Mouse (Mus musculus) megakaryocyte, adult 5-6 weeks (primary cell): Measurements from ENCODE around the gene Mgat4c. TPM values are rescaled to one million over a fixed set of nuclear protein-coding genes. Genes with fewer than 3 reads are reported as not detected.

Experiments used
- ATAC-seq: 2 replicates; pipeline ENCODE4 v1.8.0; 2016; ENCODE audit warnings: mild to moderate bottlenecking, inconsistent platforms; ENCODE audit not compliant: poor library complexity, severe bottlenecking
- total RNA-seq, 2 experiments: library from RNA; stranded (forward) in 1 of 2; stranded (reverse) in 1 of 2; fragments of 153-499, 151-499 nt in 1 of 2; fragments of 221-1000, 200-1000 nt in 1 of 2; gene quantifications; 2 replicates each; pipeline versions ENCODE4 v1.2.3 to v1.2.4; 2015 to 2017

Gene Mgat4c
- not detected in 2 replicates for total RNA-seq (2015)
- not detected in 2 replicates for total RNA-seq (2017)

DNA sequence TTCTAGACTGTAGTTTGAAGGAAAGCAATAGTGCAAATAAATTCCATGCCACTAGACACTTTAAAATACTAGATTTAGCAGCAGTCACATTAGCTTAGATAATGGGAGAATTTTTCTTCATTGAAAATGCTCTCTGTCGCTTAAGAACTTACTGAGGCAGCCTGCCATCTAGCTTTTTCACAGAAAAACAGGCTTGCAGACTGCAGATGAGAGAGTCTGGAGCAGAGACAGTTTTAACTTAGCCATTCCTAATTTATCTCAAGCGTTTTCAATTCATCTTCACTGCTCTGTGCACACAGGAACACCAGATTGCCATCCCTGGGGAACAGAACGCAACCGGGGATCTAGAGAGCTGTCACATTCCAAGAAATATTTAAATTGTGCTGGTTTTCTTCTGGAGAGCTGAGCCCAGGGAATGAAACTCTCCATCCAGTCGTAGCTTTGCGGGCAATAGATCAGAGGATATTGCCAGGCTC is at the start of gene Mgat4c:
Gene Mgat4c, plus strand, starts transcription at position 51 of the 476 bp plus-strand sequence.
- no peak for ATAC-seq

DNA sequence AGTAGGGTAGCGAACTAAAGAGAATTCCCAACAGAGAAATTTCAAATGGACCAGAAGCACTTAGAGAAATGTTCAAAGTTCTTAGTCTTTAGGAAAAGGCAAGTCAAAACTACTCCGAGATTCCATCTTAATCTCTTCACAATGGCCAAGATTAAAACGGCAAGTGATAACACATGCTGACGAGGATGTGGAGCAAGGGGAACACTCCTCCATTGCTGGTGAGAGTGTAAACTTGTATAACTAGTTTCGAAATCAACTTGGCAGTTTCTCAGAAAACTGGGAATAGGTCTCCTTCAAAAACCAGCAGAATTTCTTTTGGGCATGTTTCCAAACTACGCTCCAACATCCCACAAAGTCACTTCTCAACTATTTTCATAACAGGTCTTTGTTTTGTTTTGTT is 46.0 kb upstream of the Mgat4c start:
- no peak for ATAC-seq

DNA sequence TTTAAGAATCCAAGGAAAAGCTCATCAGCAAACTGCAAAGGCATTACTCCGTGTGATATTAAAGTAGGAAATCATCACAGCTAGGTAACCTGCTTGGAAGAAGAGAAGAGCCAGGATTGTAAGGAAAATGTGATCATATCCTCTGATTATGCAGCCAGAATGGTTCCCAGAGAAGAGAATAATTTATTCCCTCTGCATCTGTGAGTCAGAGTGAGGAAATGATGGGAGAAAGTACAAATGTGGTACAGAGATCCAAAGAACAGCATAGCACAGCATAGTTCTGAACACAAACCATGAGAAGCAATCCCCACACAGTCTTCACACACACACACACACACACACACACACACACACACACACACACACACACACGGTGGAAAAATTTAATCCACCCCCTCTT is 40.2 kb upstream of the Mgat4c start:
- no peak for ATAC-seq

DNA sequence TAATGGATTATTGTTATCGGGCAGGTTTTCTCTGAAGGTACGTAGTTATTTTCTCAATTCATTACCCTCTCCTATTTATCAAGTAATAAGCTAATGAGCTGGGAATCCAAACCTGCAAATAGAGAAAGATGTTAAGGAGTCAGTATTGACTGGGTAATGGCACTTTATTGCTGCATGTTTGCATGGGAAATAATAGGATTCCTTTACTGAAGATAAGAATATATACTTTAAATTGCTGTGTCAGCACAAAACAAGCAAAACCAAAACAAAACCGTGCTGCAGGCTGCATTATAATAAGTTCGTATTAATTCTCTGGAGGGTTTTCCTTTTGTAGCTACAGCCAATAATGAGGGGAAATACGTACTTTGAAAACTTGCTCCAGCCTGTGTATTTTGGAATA is 627 bp downstream of the Mgat4c start:
- ATAC-seq: no peak

DNA sequence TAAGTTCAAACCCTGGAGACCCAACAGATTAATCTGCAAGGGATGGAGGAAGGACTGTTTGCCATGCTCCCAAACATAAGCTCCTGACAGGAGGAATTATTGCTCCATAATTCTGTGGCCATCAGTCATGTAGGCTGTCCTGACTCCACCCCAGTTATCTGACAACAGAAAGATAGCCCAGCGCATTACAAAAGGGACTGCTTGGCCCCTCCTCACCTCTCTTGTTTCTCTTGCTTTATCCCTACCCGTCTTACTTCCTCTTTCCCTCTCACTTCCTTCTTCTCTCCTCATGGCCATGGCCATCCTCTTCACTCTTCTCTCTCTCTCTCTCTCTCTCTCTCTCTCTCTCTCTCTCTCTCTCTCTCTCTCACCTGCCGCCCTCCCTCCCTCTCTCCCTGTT is 80.5 kb downstream of the Mgat4c start:
- ATAC-seq: peak; percentile 88

DNA sequence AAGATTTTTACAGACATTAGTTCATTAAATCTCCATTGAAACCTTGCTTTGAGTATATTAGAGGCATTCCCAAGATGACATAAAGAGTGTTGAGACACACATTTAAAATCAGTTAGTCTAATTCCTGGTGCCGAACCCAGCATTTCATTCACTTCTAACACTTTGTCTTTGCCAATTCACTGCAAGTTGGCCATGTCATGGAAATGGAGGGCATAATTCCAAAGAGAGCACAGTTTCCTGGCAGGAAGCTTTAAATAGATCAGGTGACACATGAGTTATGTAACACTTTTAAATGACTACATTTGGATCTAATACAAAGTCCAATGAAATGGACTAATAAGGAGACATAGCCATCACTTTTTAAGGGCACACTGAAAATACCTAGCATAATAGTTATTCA is 89.4 kb downstream of the Mgat4c start:
- no peak for ATAC-seq

DNA sequence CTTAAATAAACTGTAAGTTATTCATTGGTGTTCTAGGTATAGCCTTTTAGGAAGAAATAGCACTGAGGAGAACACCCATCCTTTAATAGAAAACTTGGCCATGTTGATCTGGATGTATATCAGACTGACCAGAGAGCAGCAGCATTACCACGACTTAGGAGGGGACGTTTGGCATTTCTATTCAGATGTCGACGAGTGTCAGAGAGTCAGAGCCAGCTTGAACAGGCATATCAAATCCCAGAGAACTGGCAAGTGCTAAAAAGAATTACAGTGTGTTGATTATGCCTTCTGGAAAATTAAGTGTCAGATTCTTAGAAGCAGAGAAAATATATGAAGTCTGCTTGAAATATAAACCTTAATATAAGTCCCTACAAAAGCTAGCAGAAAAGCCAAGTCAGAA is 89.9 kb downstream of the Mgat4c start:
- ATAC-seq: no peak

DNA sequence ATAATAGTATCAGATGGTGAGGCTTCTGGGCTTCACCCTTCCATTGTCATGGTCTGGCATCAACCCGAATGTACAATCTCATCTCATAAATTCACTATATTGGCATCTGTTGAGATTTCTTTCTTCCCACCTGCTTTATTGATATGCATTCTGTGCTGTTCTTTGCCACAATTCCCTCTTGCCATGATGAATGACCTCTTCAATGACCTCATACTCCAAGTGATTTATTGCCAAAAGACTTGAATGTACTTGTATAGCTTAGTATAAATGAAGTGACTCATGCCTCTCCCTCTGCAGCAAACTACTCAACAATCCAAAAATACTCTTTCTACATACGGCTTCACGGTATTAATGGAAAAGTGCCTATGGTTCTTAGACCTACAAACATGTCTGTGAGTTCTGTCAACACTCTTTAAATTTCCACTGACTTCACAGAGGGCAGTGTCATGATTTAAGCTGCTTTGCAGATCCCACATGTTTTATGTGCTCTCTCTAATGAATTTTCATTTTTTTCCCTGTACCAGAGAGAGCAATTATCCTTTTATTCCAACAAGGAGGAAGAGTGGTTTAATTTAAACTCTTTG is 102.0 kb downstream of the Mgat4c start:
- no peak for ATAC-seq

DNA sequence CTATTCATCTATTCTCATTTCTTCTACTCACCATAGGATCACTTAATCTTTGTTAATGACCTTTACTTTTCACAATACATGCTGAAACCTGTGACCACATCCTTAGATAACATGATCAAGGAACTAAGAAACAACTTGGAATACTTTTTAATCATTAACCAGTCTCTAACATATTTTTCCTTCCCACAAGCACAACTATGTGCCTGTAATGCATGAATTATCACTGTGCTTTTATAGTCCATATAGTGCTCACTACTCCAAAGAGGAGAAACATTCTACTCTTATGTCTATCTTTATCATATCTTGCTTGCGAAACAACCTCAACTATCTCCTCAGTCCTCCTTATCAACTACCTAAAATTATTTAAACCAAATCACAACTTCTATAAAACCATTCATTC is 114.2 kb downstream of the Mgat4c start:
- ATAC-seq: no peak

DNA sequence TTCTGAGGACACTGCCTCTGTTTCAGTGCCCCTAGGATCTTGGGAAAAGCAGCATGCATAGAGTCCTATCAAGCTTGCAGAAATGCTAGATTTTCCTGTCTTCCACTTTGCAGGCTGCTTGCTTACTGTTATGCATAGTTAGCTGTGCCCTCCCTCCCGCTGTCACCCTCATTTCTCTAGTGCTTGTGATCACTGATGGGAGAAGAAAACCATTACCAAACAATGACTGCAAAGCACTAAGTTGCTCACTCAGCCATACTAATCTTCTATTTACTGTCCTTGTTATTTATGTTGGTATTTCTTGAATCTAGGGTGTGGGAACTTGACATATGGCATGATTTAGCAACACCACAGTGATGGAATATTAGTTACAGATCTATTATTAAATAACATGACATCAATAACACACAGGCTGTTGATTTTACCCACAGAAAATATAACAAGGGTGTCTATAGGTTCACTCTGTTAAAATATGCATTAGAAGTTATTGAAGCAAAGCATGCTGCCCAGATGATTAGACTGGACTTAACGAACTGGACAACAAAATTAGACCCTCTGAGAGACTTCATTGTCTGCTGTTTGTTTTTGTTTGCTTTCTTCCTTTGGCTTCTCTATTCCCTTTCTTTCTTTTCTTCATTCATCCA is 117.7 kb downstream of the Mgat4c start:
- ATAC-seq: no peak

DNA sequence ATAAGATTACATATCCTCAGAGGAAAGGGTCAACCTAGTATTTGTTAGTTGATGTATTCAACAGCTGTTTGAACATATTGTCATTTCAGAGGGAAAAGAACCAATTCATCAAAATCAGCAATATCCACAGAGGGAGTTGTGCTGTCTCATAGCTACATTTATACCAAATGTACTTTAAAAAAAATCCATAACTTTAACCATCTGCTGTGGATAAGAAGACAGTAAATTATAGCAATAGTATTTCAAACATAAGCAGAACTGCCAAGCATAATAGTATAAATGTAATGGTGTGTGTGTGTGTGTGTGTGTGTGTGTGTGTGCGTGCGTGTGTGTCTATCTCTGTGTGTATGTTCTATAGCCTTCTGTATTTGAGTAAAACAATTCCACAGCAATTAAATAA is 127.5 kb downstream of the Mgat4c start:
- no peak for ATAC-seq

DNA sequence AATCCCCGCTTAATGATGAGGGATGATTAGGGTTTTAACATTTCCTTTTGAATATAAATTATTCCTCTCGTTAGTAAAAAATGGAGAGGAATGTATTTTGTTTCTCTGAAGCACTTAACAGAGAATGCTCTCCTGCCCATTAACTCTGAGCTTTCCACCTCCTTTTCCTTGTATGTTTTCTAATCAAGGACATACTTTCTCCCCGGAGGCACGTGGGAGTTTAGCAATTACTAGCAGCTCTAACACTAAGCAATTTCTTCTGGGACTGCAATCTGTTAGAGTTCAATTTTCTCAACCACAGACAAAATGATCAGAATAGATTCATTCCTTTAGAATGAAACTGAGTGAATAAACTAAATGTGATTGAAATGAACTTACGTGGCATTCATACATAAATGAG is 135.6 kb downstream of the Mgat4c start:
- no peak for ATAC-seq

DNA sequence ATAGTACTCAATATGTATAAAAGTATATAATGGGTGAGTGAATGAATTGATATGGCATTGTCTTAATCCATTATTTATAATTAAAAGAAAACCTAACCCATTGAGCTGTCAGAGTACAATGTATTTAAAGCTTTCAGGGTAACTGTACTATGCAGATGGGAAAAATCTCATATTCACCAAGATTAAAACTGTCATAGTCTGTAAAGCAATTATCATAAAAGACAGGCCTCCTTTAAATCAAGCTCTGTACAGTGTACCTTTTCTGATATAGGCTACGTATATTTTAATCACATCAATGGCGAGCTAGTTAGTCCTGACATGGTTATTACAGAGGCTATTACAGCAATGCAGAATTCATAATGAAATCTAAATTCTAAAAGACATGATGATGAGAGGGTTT is 146.7 kb downstream of the Mgat4c start:
- no peak for ATAC-seq

DNA sequence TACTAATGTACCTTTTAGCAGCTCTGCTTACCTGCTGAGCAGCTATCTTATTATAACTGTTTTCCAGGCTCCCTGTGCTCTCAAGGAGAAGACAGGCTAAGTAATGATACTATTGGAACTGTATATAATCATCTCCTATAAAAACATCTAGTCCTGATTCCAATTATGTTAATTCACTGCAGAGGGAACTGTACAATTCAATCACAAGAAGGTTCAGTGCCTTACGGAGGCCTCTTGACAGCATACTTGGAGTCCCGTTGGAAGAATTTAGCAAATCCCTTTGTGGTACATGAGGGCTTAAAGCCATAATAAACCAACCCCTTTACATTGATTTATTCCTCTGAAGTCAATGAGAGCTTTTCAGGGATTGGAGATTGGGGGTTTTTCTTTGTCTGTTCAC is 174.8 kb downstream of the Mgat4c start:
- ATAC-seq: no peak

DNA sequence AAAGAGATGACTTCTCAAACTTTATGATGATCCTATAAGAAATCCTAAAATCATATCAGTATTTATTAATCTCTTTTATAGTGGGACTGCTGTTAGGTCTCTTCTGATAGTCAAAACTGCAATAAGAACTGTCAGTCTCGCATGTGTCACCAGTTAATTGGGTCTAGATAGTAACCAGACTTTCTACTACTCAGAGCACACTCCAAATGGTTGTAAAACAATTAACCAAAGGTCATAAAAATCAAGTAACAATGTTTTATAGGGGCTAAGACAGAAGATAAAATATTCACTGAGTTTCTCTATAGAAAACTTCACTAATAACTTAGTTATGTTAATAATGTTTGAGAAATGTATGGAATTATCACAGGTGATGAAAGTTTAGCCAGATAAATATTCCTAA is 208.6 kb downstream of the Mgat4c start:
- ATAC-seq: no peak

DNA sequence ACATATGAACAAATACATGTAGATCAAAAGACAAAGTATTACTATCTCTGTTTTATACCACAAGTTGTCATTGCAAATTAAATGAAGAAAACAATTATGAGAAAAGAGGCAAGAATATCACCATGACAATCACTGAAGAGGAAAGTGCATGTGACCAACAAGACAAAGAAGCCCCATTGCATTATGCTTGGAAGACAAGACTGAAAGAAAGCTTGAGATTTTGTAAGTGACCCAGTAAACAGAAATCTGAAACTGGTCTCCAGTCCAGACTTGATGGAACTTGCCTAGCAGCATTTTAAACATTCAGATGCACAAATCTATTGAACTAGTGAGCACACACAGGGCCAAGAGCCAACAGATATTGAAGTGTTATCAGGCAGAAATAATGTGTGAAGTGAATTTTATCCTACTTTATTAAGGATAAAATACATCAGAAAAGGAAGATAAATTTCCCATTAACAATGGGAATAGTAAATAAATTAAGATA is 236.1 kb downstream of the Mgat4c start:
- ATAC-seq: no peak

DNA sequence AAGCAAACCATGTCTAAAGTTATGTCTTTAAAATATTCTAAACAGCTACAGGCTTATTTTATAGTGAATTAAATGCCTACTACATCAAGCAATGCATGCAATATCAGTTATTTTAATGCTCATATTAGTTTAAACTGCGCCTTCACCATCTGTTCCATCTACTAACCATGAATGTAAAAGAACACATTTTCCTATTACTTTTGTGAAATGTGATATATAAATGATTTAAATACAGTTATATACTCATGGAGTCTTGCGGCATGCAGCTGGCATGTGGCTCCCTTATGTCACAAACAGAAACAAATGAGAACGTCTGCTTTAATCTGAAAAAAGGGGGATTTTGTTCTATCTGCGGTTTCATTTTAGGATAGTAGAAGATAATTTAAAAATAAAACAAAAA is 316.3 kb downstream of the Mgat4c start:
- no peak for ATAC-seq

DNA sequence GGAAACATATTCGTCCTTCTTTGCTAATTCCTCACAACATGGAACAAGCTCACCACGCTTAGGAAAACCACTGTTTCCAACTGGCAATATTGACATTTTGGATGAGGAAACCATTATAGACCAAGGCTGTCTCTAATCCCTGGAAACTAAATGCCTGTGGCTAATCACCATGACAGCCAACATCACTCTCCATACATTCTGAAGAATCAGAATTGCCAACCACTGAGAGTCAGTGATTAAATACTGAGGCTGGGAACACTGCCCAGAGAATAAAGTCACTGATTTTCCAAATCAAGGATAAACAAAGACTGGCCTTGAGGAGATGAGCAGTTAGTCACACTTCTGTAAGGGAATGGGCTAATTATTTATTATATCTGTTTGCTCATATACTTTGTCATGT is 361.2 kb downstream of the Mgat4c start:
- ATAC-seq: no peak

DNA sequence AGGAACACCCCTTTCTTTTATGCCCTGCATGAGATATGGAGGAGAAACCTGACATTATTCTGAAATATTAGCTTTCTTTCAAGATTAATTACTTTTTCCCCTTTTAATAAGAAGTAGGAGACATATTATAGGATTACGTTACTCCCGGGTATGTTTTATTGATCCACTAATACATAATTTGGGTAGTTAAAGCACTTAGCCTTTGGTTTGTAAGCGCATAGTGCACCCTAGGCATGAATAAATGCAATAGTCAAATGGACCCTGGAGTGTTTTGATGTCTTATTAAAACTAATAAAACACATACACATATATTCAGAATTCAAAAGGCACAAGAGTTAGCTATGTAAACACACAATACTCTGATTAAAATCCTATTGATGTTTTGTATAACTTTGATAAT is 374.9 kb downstream of the Mgat4c start:
- ATAC-seq: no peak

DNA sequence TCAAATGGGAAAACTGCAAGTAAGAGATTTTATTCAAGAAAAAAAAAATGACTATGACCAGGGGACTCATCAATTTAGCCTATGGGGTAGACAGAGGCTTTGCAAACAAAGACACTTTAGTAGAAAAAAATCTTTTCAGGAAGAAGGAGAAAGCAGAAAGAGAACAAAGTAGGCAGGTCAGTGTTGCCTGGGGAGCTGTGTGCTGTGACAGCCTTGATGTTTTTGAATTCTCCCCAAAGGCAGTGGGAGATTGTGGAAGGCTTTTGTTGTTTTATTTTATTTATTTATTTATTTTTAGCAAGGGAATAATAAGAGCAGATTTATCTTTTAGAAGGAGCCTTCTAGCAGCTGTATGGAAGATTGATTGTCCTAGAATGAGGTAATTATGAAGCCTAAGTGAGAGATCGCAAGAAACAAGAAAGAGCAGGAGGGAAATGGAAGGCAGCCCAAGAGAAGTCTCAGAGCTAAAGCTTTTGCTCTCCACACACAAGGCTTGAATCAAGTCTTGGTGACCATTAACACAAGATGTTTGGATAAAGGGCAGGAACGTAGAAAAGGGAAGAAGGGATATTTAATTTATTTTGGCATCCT is 375.8 kb downstream of the Mgat4c start:
- no peak for ATAC-seq

DNA sequence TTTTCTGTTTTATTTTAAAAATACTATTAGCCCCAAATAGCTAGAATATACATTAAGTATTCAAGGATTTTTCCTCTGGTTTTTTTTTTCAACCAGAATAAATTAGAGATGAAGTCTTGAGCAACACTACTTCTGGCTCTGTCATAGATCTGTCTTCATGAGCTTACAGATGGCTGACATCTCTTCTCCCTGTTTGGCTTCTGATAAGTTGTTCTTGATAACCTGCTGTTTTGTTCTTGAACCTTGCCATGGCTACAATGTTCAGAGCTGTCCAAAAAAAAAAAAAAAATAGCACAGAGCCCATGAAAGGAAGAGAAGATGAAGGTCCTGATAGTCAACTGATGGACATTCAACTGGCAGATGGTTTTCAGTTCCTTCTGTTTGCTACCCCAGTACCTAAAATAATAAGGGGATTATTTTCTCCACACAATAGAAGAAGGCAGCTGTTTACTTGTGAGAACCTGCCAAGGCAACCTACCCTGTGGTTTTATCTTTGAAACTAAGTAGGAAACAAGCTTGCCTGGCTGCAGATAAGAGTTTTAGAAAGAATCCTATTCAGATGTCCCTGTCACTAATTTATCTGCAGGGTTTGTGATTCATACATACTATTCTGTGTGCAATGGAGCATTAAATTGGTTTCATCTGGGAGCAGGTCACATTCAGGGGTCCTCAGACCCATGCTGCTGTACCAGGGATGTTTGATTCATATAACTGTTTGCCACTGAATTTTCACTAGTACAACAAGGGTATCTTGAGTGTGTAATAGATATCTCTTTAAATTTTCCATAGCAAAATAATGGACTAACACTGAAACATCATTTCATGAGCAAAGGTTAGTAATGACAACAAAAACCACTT is 393.5 kb downstream of the Mgat4c start:
- no peak for ATAC-seq
